Mouse (Mus musculus) cerebellum, adult 2 months (tissue): ENCODE results near the gene Clasp1. TPM values are rescaled to one million over a fixed set of nuclear protein-coding genes. Genes with fewer than 3 reads are reported as not detected.

ENCODE experiments used
- DNase-seq, 2 experiments: peaks; one replicate each; pipeline ENCODE4 v3.0.0; 2021
- H3K27ac ChIP-seq: fragments of 200-500 bp; 2 replicates; pipeline ENCODE4 v1.5.1; 2012; ENCODE audit warnings: low read length, control low read depth, inconsistent platforms; ENCODE audit not compliant: insufficient read depth
- H3K27me3 ChIP-seq: fragments of 200-500 bp; 2 replicates; pipeline ENCODE4 v1.6.1; 2012; ENCODE audit warnings: inconsistent platforms, mild to moderate bottlenecking, low read length, moderate library complexity; ENCODE audit not compliant: control insufficient read depth, insufficient read depth
- H3K4me1 ChIP-seq: fragments of 200-500 bp; 2 replicates; pipeline ENCODE4 v1.6.1; 2011; ENCODE audit warnings: low read length; ENCODE audit not compliant: control insufficient read depth, insufficient read depth
- H3K4me3 ChIP-seq: fragments of 200-500 bp; replicated peaks from 2 replicates; pipeline ENCODE3; 2011; ENCODE audit warnings: mild to moderate bottlenecking, low read depth, low read length, control low read depth; ENCODE audit not compliant: insufficient read depth
- CTCF ChIP-seq: fragments of 200-500 bp; IDR thresholded peaks from 2 replicates; pipeline ENCODE4 v1.5.1; 2011; ENCODE audit warnings: low read depth, mild to moderate bottlenecking, control low read depth, low read length, moderate library complexity, borderline replicate concordance; ENCODE audit not compliant: insufficient read depth
- POLR2A ChIP-seq: fragments of 200-500 bp; IDR thresholded peaks from 2 replicates; pipeline ENCODE4 v1.6.1; 2011; ENCODE audit warnings: low read length, control low read depth, borderline replicate concordance; ENCODE audit not compliant: insufficient read depth
- WGBS: fragments of 180-500 bp; shearing (Covaris S2); methylation state at CpG from one replicate; pipeline ENCODE4 v1.1.7; 2018; 5-methylcytosine and 5-hydroxymethylcytosine counted together
- polyA plus RNA-seq: library from polyadenylated mRNA; depleted of rRNA; stranded (reverse); fragments of >200 nt; gene quantifications from 2 replicates; pipeline ENCODE4 v1.2.3, GENCODE M21; 2012

Gene Clasp1
- polyA plus RNA-seq, 1 experiment, result 63.7 TPM

- no peaks in the 10 kb centered on the region for H3K27me3 ChIP-seq
- no peak overlapping the region for H3K27ac ChIP-seq
- peaks cover 7% of the 10 kb centered on the region for H3K4me1 ChIP-seq
- H3K4me3 ChIP-seq, result no peak overlapping the region
- 94% methylated on average over 2 of the region's 2 CpGs for WGBS
- TF ChIP-seq CTCF (no peak), POLR2A (no peak)
- no peak for DNase-seq
These were observed 58.3 kb downstream of the Clasp1 start for GRCm38 (mm10) chr1:118447131-118447530.

DNA sequence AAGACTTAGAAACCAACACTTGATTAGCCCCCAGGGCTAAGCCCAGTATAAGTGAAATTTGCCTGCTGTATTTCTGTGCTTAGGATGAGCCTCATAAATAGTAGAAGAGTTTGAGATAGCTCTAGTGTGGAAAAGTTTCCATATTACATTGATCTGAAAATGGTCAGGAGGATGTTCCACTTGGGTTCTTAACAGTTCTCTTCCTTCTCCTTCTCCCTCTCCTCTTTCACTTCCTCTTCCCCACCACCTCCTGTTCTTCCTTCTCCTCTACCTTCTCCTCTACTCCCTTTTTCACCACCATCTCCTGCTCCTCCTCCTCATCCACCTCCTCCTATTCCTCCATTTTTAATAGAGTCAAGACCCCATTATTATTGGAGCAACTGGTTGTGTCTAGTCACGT lies 59.4 kb downstream of the Clasp1 start:
- Histone ChIP-seq H3K27me3 (no peaks in the 10 kb centered on the region), H3K4me3 (no peak overlapping the region), H3K4me1 (peaks cover 10% of the 10 kb centered on the region), H3K27ac (no peak overlapping the region)
- no peak for DNase-seq
- WGBS, result 42% methylated on average over 1 of the region's 1 CpGs
- TF ChIP-seq POLR2A (no peak), CTCF (no peak)

DNA sequence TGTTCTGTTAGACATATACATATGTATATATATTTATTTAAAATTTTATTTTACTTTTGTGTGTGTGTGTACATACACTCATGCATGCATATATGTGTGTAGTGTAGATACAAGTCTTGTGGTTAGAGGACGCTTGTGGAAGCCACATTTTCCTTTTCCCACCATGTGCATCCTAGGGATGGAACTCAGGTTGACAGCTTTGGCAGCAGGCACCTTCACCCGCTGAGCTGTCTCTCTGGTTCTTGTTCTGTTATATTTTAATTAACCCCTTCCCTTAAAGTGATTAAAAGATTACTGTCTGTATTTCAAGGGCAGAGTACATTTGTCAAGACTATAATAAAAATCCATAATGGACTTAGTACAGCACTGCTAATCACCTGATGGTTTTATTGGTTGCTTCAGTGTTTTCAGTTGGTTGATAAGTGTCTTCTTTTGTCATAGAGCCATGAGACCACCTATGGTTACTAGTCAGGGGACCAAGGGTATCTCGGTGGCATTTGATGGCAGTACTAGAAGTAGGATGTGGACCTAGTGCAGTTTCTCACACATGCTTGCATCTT lies 62.1 kb downstream of the Clasp1 start:
- 20% methylated on average over 3 of the region's 3 CpGs for WGBS
- Histone ChIP-seq H3K4me3 (no peak overlapping the region), H3K27me3 (no peaks in the 10 kb centered on the region)

GRCm38 (mm10) chr1:118453577-118453976 lies 64.7 kb downstream of the Clasp1 start:
- H3K4me1 ChIP-seq, result peaks cover 13% of the 10 kb centered on the region
- WGBS, result 85% methylated on average over 4 of the region's 4 CpGs
- TF ChIP-seq CTCF, result no peak
- no peak for TF ChIP-seq POLR2A
- no peak overlapping the region for H3K4me3 ChIP-seq
- H3K27ac ChIP-seq, result no peak overlapping the region
- DNase-seq, result no peak
- H3K27me3 ChIP-seq, result no peaks in the 10 kb centered on the region

More for the DNA sequence above, 62.1 kb downstream of the Clasp1 start:
- peak in 1 of 2 experiments; percentile 35 for DNase-seq
- Histone ChIP-seq H3K27ac (no peak overlapping the region), H3K4me1 (peaks cover 4% of the 10 kb centered on the region)
- TF ChIP-seq POLR2A (no peak), CTCF (no peak)

GRCm38 (mm10) chr1:118454817-118455216 lies 66.0 kb downstream of the Clasp1 start:
- no peak overlapping the region for H3K27ac ChIP-seq
- H3K4me1 ChIP-seq, result peaks cover 13% of the 10 kb centered on the region
- TF ChIP-seq POLR2A (no peak), CTCF (no peak)
- no peaks in the 10 kb centered on the region for H3K27me3 ChIP-seq
- no peak for DNase-seq
- WGBS, result 79% methylated on average over 4 of the region's 4 CpGs
- no peak overlapping the region for H3K4me3 ChIP-seq

DNA sequence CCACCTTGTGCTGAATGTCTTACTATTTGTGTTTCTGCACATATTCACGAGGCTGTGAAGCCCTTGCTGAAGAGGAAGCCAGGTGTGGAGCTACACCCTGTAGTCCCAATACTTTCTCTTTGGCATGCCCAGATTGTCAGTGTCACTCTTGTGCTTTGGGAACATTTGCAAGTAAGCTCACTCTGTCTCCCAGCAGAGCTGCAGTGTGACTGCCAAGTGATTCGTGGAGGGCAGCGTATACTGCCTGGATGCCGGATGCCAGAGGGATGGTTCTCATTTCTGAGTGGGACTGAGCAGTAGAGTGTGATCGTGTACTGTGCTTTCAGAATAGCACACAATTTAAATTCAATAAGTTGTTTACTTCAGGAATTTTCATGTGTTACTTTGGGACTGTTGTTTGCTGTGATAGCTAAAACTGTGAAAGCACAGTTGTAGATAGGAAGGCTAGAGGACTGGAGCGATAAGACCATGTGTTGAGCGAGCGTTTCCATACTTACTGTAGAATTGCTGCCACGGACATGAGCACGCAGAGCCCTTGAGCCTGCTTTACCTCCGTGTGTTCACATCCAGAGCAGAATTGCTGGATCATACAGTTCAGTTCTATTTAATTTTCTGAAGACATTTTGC lies 68.5 kb downstream of the Clasp1 start:
- H3K4me3 ChIP-seq, result no peak overlapping the region
- no peaks in the 10 kb centered on the region for H3K27me3 ChIP-seq
- TF ChIP-seq POLR2A (no peak), CTCF (no peak)
- WGBS, result 20% methylated on average over 11 of the region's 11 CpGs
- peaks cover 13% of the 10 kb centered on the region for H3K4me1 ChIP-seq
- H3K27ac ChIP-seq, result peak overlapping the region; percentile 64
- peak in 1 of 2 experiments; percentile 42 for DNase-seq

DNA sequence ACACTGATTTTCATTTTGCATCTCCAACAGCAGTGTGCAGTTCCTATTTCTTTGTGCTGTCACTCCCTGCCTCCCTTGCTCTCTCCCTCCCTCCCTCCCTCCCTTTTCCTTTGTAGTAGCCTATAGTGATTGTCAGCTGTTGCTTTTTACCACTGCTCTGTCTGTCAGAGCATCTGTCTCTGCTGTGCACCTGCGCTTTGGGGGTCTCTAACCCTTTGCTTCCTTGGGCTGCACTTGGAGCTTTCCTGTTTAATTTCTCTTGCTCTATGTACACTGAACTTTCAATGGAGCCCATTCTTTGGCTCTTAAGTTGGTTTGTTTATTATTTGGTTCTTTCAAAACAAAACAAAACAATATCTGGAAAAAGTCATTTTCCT lies 69.0 kb downstream of the Clasp1 start:
- WGBS, result 21% methylated on average over 1 of the region's 1 CpGs
- no peak for DNase-seq
- H3K27ac ChIP-seq, result no peak overlapping the region
- H3K27me3 ChIP-seq, result no peaks in the 10 kb centered on the region
- TF ChIP-seq CTCF (no peak), POLR2A (no peak)
- H3K4me3 ChIP-seq, result no peak overlapping the region
- H3K4me1 ChIP-seq, result peaks cover 9% of the 10 kb centered on the region

GRCm38 (mm10) chr1:118458279-118458678 lies 69.4 kb downstream of the Clasp1 start:
- no peak for DNase-seq
- no peaks in the 10 kb centered on the region for H3K27me3 ChIP-seq
- TF ChIP-seq POLR2A, result no peak
- TF ChIP-seq CTCF, result no peak
- no peak overlapping the region for H3K27ac ChIP-seq
- 39% methylated on average over 3 of the region's 3 CpGs for WGBS
- no peak overlapping the region for H3K4me3 ChIP-seq
- peaks cover 9% of the 10 kb centered on the region for H3K4me1 ChIP-seq
